19 mouse cellular contexts compared by ENCODE assay signal in the genomic region with DNA sequence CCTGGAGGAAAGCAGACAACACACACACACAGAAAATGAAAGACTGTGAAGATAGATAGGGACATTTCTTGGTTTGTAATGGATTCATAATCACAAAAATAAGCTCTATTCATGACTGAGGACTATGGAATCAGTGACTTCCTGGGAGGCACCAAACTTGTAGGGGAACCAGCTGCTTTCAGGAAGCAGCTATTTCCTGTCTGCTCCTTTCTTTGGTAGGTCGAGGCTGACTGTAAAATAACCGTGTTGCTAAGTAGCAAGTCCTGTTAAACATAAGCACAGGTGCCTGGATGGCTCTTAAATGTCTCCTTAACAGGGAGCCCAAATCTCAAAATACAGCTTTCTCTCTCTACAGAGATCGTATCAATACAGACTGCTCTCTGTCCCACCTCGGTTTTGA. TPM values are rescaled to one million over a fixed set of nuclear protein-coding genes. Genes with fewer than 3 reads are reported as not detected.
A peak's percentile ranks its signal among the peaks of the same experiment; 100 is the strongest.
DNase-seq lines count a peak whose midpoint lies in the region; ATAC-seq and TF ChIP-seq lines count a peak whose summit lies in the region.
"Had no signal": no experiment of that assay in that cellular context is flagged by ENCODE, and none has a peak within 500 bp of the region (broad histone marks: within the 10 kb centered on the region; RNA-seq: fewer than 3 reads in every experiment).

No protein-coding gene starts in this region.

- peaks cover 39% of the 10 kb centered on the region for H3K4me1 ChIP-seq in heart, embryonic 13.5 days
- no peaks in the 10 kb centered on the region for H3K4me1 ChIP-seq in stomach, embryonic 16.5 days (ENCODE audit: control insufficient read depth, insufficient read depth, low read length)
- no peaks in the 10 kb centered on the region for H3K4me1 ChIP-seq in stomach, postnatal 0 days (replicated peaks; ENCODE audit: control insufficient read depth, insufficient read depth)
- peaks cover 23% of the 10 kb centered on the region for H3K4me1 ChIP-seq in forebrain, embryonic 14.5 days (ENCODE audit: control insufficient read depth, insufficient read depth, low read length)
- H3K4me1 ChIP-seq: lung, embryonic 15.5 days had no signal

- 66% methylated on average over 4 of the region's 4 CpGs for WGBS in heart, embryonic 13.5 days
- WGBS in stomach, embryonic 16.5 days: 54% methylated on average over 4 of the region's 4 CpGs
- WGBS in stomach, postnatal 0 days: 51% methylated on average over 4 of the region's 4 CpGs
- WGBS in forebrain, embryonic 14.5 days: 83% methylated on average over 4 of the region's 4 CpGs

- no peak overlapping the region for H3K4me3 ChIP-seq in heart, embryonic 13.5 days
- no peak overlapping the region for H3K4me3 ChIP-seq in stomach, embryonic 16.5 days (replicated peaks; ENCODE audit: low read length)
- no peak overlapping the region for H3K4me3 ChIP-seq in stomach, postnatal 0 days (ENCODE audit: low read depth, low read length)
- H3K4me3 ChIP-seq in forebrain, embryonic 14.5 days (ENCODE audit: low read depth, low read length): no peak overlapping the region
- H3K4me3 ChIP-seq: embryonic facial prominence, embryonic 12.5 days; lung, embryonic 15.5 days had no signal

- no peaks in the 10 kb centered on the region for H3K27me3 ChIP-seq in heart, embryonic 13.5 days (replicated peaks)
- no peaks in the 10 kb centered on the region for H3K27me3 ChIP-seq in stomach, embryonic 16.5 days (ENCODE audit: control insufficient read depth, insufficient read depth, low read length)
- no peaks in the 10 kb centered on the region for H3K27me3 ChIP-seq in stomach, postnatal 0 days (ENCODE audit: control insufficient read depth, insufficient read depth, low read length)
- H3K27me3 ChIP-seq in forebrain, embryonic 14.5 days (replicated peaks; ENCODE audit: control insufficient read depth, insufficient read depth, low read length): no peaks in the 10 kb centered on the region
- H3K27me3 ChIP-seq: embryonic facial prominence, embryonic 12.5 days; lung, embryonic 15.5 days had no signal

- H3K36me3 ChIP-seq in heart, embryonic 13.5 days: peaks cover 3% of the 10 kb centered on the region; the same call in 1 of the 2 replicates
- no peaks in the 10 kb centered on the region for H3K36me3 ChIP-seq in stomach, embryonic 16.5 days (ENCODE audit: control insufficient read depth, insufficient read depth, low read length)
- H3K36me3 ChIP-seq in stomach, postnatal 0 days (ENCODE audit: control insufficient read depth, insufficient read depth, low read length): no peaks in the 10 kb centered on the region
- H3K36me3 ChIP-seq in forebrain, embryonic 14.5 days (ENCODE audit: control insufficient read depth, insufficient read depth, low read length): peaks cover 27% of the 10 kb centered on the region
- H3K36me3 ChIP-seq: embryonic facial prominence, embryonic 12.5 days; lung, embryonic 15.5 days had no signal

- no peak for TF ChIP-seq CTCF in stomach, postnatal 0 days (IDR thresholded peaks at IDR 0.05; ENCODE audit: low read depth)

- 0 out of 2 replicates have a peak overlapping the region, but pooled peaks have one; percentile 12 for H3K27ac ChIP-seq in heart, embryonic 13.5 days (replicated peaks)
- peak overlapping the region; percentile 21; the same call in 1 of the 2 replicates for H3K27ac ChIP-seq in stomach, embryonic 16.5 days (ENCODE audit: low read length)
- no peak overlapping the region for H3K27ac ChIP-seq in stomach, postnatal 0 days (replicated peaks)
- 0 out of 2 replicates have a peak overlapping the region, but pooled peaks have one; percentile 15 for H3K27ac ChIP-seq in forebrain, embryonic 14.5 days (ENCODE audit: low read depth, low read length)
- H3K27ac ChIP-seq: embryonic facial prominence, embryonic 12.5 days; lung, embryonic 15.5 days had no signal

- no peak for DNase-seq in heart, postnatal 10 days
- DNase-seq in stomach, postnatal 0 days (ENCODE audit: low spot score): no peak
- no peak for DNase-seq in forebrain, embryonic 14.5 days (ENCODE audit: low spot score)
- peak; percentile 23 for DNase-seq in thymus, postnatal 25 days
- DNase-seq in ovary, adult 18-20 months (ENCODE audit: low spot score): no peak
- DNase-seq in cerebellum, postnatal 10 days: no peak
- DNase-seq: adrenal gland, postnatal 36 days; cerebellum, postnatal 36 days; gastrocnemius, postnatal 10 days; kidney, adult 18-20 months; kidney, postnatal 36 days had no signal

- TF ChIP-seq EP300 in stomach, postnatal 0 days (optimal IDR thresholded peaks at IDR 0.05): no peak

- no peak overlapping the region for H3K4me2 ChIP-seq in heart, embryonic 13.5 days
- no peak overlapping the region for H3K4me2 ChIP-seq in stomach, embryonic 16.5 days (ENCODE audit: low read depth, low read length)
- no peak overlapping the region for H3K4me2 ChIP-seq in stomach, postnatal 0 days (replicated peaks; ENCODE audit: low read depth)
- H3K4me2 ChIP-seq in forebrain, embryonic 14.5 days (ENCODE audit: low read length): no peak overlapping the region
- H3K4me2 ChIP-seq: embryonic facial prominence, embryonic 12.5 days; liver, embryonic 11.5 days; lung, embryonic 15.5 days had no signal

- intact Hi-C loops in heart, postnatal 10 days (cut with DNase I): no loop called here

- no peak overlapping the region for H3K9ac ChIP-seq in heart, embryonic 13.5 days
- H3K9ac ChIP-seq in stomach, embryonic 16.5 days (ENCODE audit: low read length): no peak overlapping the region
- H3K9ac ChIP-seq in stomach, postnatal 0 days (ENCODE audit: low read length): no peak overlapping the region
- H3K9ac ChIP-seq in forebrain, embryonic 14.5 days (ENCODE audit: low read length): no peak overlapping the region
- H3K9ac ChIP-seq: embryonic facial prominence, embryonic 12.5 days; lung, embryonic 15.5 days had no signal

- ATAC-seq in heart, embryonic 13.5 days (ENCODE audit: extremely low read depth, insufficient number of reproducible peaks, low FRiP score, low TSS enrichment): no peak
- no peak for ATAC-seq in stomach, embryonic 16.5 days (ENCODE audit: insufficient read depth, low FRiP score)
- ATAC-seq in stomach, postnatal 0 days (ENCODE audit: low FRiP score, low TSS enrichment): no peak
- ATAC-seq in forebrain, embryonic 14.5 days: no peak

- no peaks in the 10 kb centered on the region for H3K9me3 ChIP-seq in heart, embryonic 13.5 days
- H3K9me3 ChIP-seq in stomach, embryonic 16.5 days (replicated peaks; ENCODE audit: control insufficient read depth, low read length): no peaks in the 10 kb centered on the region
- H3K9me3 ChIP-seq in stomach, postnatal 0 days (ENCODE audit: control insufficient read depth, low read length): no peaks in the 10 kb centered on the region
- no peaks in the 10 kb centered on the region for H3K9me3 ChIP-seq in forebrain, embryonic 14.5 days (replicated peaks; ENCODE audit: control insufficient read depth, low read length)
- H3K9me3 ChIP-seq: embryonic facial prominence, embryonic 12.5 days; lung, embryonic 15.5 days had no signal

RNA-seq across cellular contexts. Expression of a gene that starts 39.1 kb away (rescaled TPM):
- not detected in 2 replicates for polyA plus RNA-seq in heart, embryonic 13.5 days (2015; fragmentation: Nextera tagmentation; extraction: Ambion mirVana)
- total RNA-seq in heart, postnatal 10 days (2021): not detected
- not detected in 2 replicates for polyA plus RNA-seq in stomach, embryonic 16.5 days (2015; fragmentation: Nextera tagmentation; extraction: Ambion mirVana)
- not detected in 2 replicates for polyA plus RNA-seq in stomach, postnatal 0 days (2015; fragmentation: Nextera tagmentation; extraction: Ambion mirVana)
- not detected in 2 replicates for polyA plus RNA-seq in forebrain, embryonic 14.5 days (2014; fragmentation: Nextera tagmentation; extraction: Ambion mirVana)
- total RNA-seq: adrenal gland, postnatal 36 days; gastrocnemius, postnatal 10 days; heart, postnatal 25 days; layer of hippocampus, postnatal 14 days; left cerebral cortex, postnatal 36 days had no signal
- polyA plus RNA-seq: embryonic facial prominence, embryonic 12.5 days; liver, embryonic 11.5 days had no signal
